Mouse (Mus musculus): ENCODE data around the gene Wipf1.

DNA sequence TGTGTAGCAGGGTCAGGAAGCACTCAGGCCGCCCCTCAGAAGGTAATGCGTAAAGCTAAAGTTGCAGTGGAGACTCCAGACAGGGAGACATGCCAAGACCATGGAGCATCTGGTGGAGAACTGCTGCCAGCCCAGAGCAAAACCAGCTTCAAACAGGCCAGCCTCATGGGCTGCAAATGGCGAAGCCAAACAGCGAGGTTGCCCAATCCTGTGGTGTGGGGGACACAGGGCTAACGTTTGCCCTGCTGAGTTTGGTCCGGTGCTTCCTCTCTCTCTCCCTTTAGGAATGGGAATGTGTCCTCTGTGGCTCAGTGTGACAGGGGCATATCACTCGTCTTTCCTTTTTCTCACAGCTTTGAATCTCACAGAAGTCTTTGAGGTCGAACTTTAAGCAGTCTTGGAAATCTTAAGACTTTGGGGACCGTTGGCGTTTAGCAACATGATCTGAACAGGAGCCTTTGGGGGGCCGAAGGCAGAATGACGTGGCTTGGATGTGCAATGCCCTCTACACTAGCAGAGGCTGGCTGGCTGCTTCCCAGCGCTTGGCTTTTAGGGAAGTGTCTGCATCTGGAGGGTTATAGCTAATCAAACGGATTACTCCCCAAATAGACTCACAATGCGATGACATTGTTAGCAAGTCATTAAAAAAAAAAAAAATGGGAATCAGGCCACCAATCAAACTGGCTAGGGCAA is 6.7 kb upstream of the Wipf1 start:
- no peak for TF ChIP-seq CTCF (IDR thresholded peaks at IDR 0.05; ENCODE audit: control insufficient read depth, insufficient read depth, insufficient read length)
- TF ChIP-seq MAX (IDR thresholded peaks at IDR 0.05) = no peak
- no peak for TF ChIP-seq USF1 (IDR thresholded peaks at IDR 0.05; ENCODE audit: low read depth)
- TF ChIP-seq CEBPB (IDR thresholded peaks at IDR 0.05; ENCODE audit: low read depth) = no peak
- no peak for TF ChIP-seq FOSL1 (IDR thresholded peaks at IDR 0.05; ENCODE audit: insufficient read depth, low read length, poor library complexity, severe bottlenecking)

Measured in C2C12 (cell line).